Mouse (Mus musculus): ENCODE measurements around the gene Rnf6. TPM values are rescaled to one million over a fixed set of nuclear protein-coding genes. Genes with fewer than 3 reads are reported as not detected.

The Rnf6 gene
- total and polyA plus RNA-seq, 2 experiments = 12.5 to 29.4 TPM

DNA sequence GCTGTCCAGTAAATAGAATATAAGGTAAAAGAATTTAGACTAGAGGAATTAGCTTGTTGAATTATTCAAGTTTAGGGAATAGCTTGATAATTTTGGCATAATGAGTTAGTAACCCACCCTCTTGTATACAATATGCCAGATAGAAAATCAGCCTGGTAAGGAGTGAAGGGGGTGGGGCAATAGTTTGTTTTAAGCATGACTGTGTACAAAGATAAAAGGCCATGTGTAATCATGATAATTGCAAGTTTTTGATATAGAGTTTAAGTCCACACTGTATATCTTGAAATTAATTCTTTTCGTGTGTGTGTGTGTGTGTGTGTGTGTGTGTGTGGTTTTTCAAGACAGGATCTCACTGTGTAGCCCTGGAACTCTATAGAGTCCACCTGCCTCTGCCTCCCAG lies 13.0 kb upstream of the Rnf6 start:
- peaks cover 19% of the 10 kb centered on the region for H3K4me1 ChIP-seq (ENCODE audit: control insufficient read depth, insufficient read depth, low read length)
- WGBS = 40% methylated on average over 1 of the region's 1 CpGs
- no peak overlapping the region for H3K4me3 ChIP-seq (ENCODE audit: insufficient read depth, low read depth, low read length)
- DNase-seq (ENCODE audit: extremely low read depth, low read depth, low spot score) = no peak
- TF ChIP-seq POLR2A (IDR thresholded peaks at IDR 0.05; ENCODE audit: extremely low read depth, insufficient read depth, low read length) = no peak
- no peak for TF ChIP-seq CTCF (IDR thresholded peaks at IDR 0.05; ENCODE audit: low read depth, low read length)
- no peaks in the 10 kb centered on the region for H3K27me3 ChIP-seq (ENCODE audit: control insufficient read depth, insufficient read depth, low read length)
- H3K79me2 ChIP-seq (ENCODE audit: control insufficient read depth, insufficient read depth, low read length) = peaks cover 23% of the 10 kb centered on the region; the same call in 1 of the 2 replicates
- no peaks in the 10 kb centered on the region for H3K36me3 ChIP-seq (ENCODE audit: control insufficient read depth, insufficient read depth, low read length)
- no peak overlapping the region for H3K9ac ChIP-seq (ENCODE audit: low read depth, low read length)
- H3K27ac ChIP-seq (replicated peaks; ENCODE audit: insufficient read depth, low read depth, low read length) = no peak overlapping the region

DNA sequence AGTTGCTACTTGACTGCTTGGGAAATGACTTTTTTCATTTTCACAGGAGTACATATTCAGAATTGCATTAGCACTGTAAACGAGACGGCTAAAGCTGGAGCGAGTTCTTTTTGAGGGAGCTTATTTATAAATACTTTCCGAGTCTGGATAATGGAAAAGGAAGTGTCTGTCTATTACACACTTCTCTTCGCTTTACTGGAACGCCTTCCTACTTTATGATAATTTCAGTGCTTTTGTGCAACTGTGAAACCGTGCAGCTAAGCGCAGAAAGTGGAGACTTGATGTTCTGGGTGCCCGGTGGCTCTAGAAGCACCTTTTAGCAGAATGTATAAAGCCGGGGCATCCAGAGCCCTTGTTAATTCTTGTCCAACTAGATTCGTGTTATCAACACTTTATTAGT lies 11.5 kb upstream of the Rnf6 start:
- Histone ChIP-seq H3K27ac (replicated peaks; ENCODE audit: insufficient read depth, low read depth, low read length) (no peak overlapping the region), H3K9ac (ENCODE audit: low read depth, low read length) (no peak overlapping the region), H3K4me3 (ENCODE audit: insufficient read depth, low read depth, low read length) (no peak overlapping the region), H3K36me3 (ENCODE audit: control insufficient read depth, insufficient read depth, low read length) (no peaks in the 10 kb centered on the region), H3K4me1 (ENCODE audit: control insufficient read depth, insufficient read depth, low read length) (peaks cover 9% of the 10 kb centered on the region), H3K79me2 (ENCODE audit: control insufficient read depth, insufficient read depth, low read length) (peaks cover 14% of the 10 kb centered on the region; the same call in 1 of the 2 replicates), H3K27me3 (ENCODE audit: control insufficient read depth, insufficient read depth, low read length) (no peaks in the 10 kb centered on the region)
- WGBS = 23% methylated on average over 11 of the region's 11 CpGs
- TF ChIP-seq CTCF (IDR thresholded peaks at IDR 0.05; ENCODE audit: low read depth, low read length) (no peak), POLR2A (IDR thresholded peaks at IDR 0.05; ENCODE audit: extremely low read depth, insufficient read depth, low read length) (no peak)
- DNase-seq (ENCODE audit: extremely low read depth, low read depth, low spot score) = no peak

DNA sequence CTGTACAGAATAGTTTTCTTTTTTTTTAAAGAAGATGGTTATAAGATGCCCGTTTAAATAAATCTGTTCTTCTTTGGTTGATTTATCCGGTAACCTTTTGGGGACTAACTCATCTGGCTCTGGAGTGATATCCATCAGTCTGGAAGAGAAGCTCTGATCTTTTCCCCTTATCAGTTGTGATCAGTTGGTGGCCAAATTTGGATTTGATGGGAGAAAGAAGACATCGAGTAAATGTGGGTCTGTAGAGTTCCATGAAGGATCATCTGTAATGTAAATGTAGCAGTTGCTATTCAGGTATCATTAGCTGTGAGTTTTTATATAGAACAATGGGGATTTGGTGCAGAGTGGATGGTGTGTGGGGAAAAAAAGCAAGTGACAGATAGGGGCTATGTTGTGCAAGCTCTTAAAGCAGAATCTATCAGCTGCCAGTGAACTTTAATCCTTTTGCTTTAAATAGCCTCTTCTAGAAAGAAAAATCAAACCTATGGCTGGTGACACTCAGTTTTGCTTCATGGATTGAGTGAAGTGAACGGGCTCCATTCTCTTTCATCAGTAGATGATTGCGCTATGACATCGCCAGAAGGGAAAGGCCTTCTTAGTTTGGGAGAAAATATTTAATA lies 10.8 kb upstream of the Rnf6 start:
- Histone ChIP-seq H3K27ac (replicated peaks; ENCODE audit: insufficient read depth, low read depth, low read length) (no peak overlapping the region; the same call in 1 of the 2 replicates), H3K79me2 (ENCODE audit: control insufficient read depth, insufficient read depth, low read length) (peaks cover 10% of the 10 kb centered on the region; the same call in 1 of the 2 replicates), H3K27me3 (ENCODE audit: control insufficient read depth, insufficient read depth, low read length) (no peaks in the 10 kb centered on the region), H3K9ac (ENCODE audit: low read depth, low read length) (peak overlapping the region; percentile 3; the same call in 1 of the 2 replicates), H3K36me3 (ENCODE audit: control insufficient read depth, insufficient read depth, low read length) (no peaks in the 10 kb centered on the region), H3K4me3 (ENCODE audit: insufficient read depth, low read depth, low read length) (peak overlapping the region; percentile 80), H3K4me1 (ENCODE audit: control insufficient read depth, insufficient read depth, low read length) (peaks cover 9% of the 10 kb centered on the region)
- TF ChIP-seq CTCF (IDR thresholded peaks at IDR 0.05; ENCODE audit: low read depth, low read length) (no peak), POLR2A (IDR thresholded peaks at IDR 0.05; ENCODE audit: extremely low read depth, insufficient read depth, low read length) (no peak)
- DNase-seq (ENCODE audit: extremely low read depth, low read depth, low spot score) = peak; percentile 61
- 7% methylated on average over 6 of the region's 6 CpGs for WGBS

DNA sequence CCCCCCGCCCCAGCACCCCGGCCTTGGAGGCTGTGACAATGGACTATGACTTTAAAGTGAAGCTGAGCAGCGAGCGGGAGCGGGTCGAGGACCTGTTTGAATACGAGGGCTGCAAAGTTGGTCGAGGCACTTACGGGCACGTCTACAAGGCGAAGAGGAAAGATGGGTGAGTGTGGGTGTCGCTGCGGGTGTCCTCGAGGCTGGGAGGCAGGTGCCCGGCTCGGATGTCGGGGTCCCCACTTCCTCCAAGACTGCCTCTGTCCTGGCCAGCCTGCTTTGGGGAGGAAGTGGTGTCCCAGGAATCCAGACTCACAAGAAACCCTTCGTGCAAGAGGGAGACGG lies 10.3 kb upstream of the Rnf6 start:
- TF ChIP-seq CTCF (IDR thresholded peaks at IDR 0.05; ENCODE audit: low read depth, low read length) (no peak), POLR2A (IDR thresholded peaks at IDR 0.05; ENCODE audit: extremely low read depth, insufficient read depth, low read length) (no peak)
- H3K4me3 ChIP-seq (ENCODE audit: insufficient read depth, low read depth, low read length) = peak overlapping the region; percentile 80
- H3K9ac ChIP-seq (ENCODE audit: low read depth, low read length) = peak overlapping the region; percentile 91
- peak overlapping the region; percentile 79 for H3K27ac ChIP-seq (replicated peaks; ENCODE audit: insufficient read depth, low read depth, low read length)
- H3K4me1 ChIP-seq (ENCODE audit: control insufficient read depth, insufficient read depth, low read length) = peaks cover 9% of the 10 kb centered on the region
- H3K36me3 ChIP-seq (ENCODE audit: control insufficient read depth, insufficient read depth, low read length) = no peaks in the 10 kb centered on the region
- WGBS = under 1% methylated on average over 19 of the region's 19 CpGs
- no peaks in the 10 kb centered on the region for H3K27me3 ChIP-seq (ENCODE audit: control insufficient read depth, insufficient read depth, low read length)
- peaks cover 8% of the 10 kb centered on the region; the same call in 1 of the 2 replicates for H3K79me2 ChIP-seq (ENCODE audit: control insufficient read depth, insufficient read depth, low read length)
- DNase-seq (ENCODE audit: extremely low read depth, low read depth, low spot score) = no peak

DNA sequence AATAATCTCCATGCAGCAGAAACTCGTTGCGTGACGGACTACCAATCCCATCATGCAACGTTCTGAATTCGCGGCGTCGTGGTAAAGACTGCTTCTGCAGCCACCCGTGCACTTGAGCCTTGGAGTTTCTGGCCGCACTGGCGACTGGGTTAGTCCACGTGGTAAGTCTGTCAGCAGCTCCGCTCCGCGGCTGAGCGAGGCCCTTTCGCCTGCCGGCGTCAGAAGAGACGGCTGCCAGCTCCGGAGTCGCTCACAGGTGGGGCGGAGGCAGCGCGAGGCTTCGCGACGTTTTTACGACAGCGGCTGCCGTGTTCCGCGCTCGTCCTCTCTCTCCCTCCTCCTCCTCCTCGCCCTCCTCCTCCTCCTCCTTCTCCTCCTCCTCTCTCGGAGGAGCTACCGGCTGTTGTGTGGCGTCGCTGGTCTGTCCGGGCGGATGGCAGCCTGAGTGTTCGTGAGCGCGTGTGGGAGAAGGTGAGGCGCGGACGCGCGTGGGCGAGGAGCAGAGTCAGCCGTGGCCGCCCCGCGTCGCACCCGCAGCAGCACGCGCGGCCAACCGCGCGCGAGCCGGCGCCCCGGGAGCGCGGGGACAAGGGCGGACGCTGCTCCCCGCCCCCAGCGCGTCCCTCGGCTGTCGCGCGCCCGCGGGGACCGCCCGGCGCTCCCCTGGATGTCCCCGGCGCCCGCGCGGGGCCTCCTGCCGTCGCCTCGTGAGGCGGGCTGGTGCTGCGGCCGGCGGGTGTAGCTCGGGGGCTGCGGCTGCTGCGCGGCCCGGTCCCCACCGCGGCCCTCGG lies 9.7 kb upstream of the Rnf6 start, which contains the start of gene Cdk8:
Cdk8 (plus strand) TSS at position 367 of the 791 bp plus-strand sequence.
- peak; percentile 93 for DNase-seq (ENCODE audit: extremely low read depth, low read depth, low spot score)
- TF ChIP-seq CTCF (IDR thresholded peaks at IDR 0.05; ENCODE audit: low read depth, low read length) (no peak), POLR2A (IDR thresholded peaks at IDR 0.05; ENCODE audit: extremely low read depth, insufficient read depth, low read length) (peak; percentile 74; the same call in 1 of the 2 replicates)
- peaks cover 6% of the 10 kb centered on the region; the same call in 1 of the 2 replicates for H3K79me2 ChIP-seq (ENCODE audit: control insufficient read depth, insufficient read depth, low read length)

More for the DNA sequence above, 9.7 kb upstream of the Rnf6 start, which contains the start of gene Cdk8:
- no peaks in the 10 kb centered on the region for H3K27me3 ChIP-seq (ENCODE audit: control insufficient read depth, insufficient read depth, low read length)
- H3K4me3 ChIP-seq (ENCODE audit: insufficient read depth, low read depth, low read length) = peak within 1 kb of the TSS; percentile 80
- peak within 1 kb of the TSS; percentile 91 for H3K9ac ChIP-seq (ENCODE audit: low read depth, low read length)
- peaks cover 9% of the 10 kb centered on the region for H3K4me1 ChIP-seq (ENCODE audit: control insufficient read depth, insufficient read depth, low read length)
- under 1% methylated on average over 93 of the region's 102 CpGs for WGBS
- H3K27ac ChIP-seq (replicated peaks; ENCODE audit: insufficient read depth, low read depth, low read length) = peak within 1 kb of the TSS; percentile 79
- no peaks in the 10 kb centered on the region for H3K36me3 ChIP-seq (ENCODE audit: control insufficient read depth, insufficient read depth, low read length)
